ENCODE assay signal across 24 mouse cellular contexts in genomic region chr17:44090916-44091315, GRCm38 (mm10). TPM values are rescaled to one million over a fixed set of nuclear protein-coding genes. Genes with fewer than 3 reads are reported as not detected.
DNase-seq lines count a peak whose midpoint lies in the region; TF ChIP-seq lines count a peak whose summit lies in the region.
"Had no signal": no experiment of that assay in that cellular context is flagged by ENCODE, and none has a peak within 500 bp of the region (broad histone marks: within the 10 kb centered on the region; RNA-seq: fewer than 3 reads in every experiment).

No protein-coding gene starts in this region.

- H3K36me3 ChIP-seq in CH12.LX (replicated peaks in 1 of 2; ENCODE audit: control insufficient read depth in 1 of 2, insufficient read depth in 1 of 2, low read length in 1 of 2) = no peaks in the 10 kb centered on the region
- H3K36me3 ChIP-seq in myocyte (ENCODE audit: control insufficient read depth, insufficient read depth) = no peaks in the 10 kb centered on the region
- H3K36me3 ChIP-seq in midbrain, embryonic 10.5 days = no peaks in the 10 kb centered on the region
- H3K36me3 ChIP-seq in embryonic facial prominence, embryonic 10.5 days (replicated peaks) = no peaks in the 10 kb centered on the region
- H3K36me3 ChIP-seq: G1E; heart, embryonic 13.5 days had no signal

- peak; percentile 63 for TF ChIP-seq EP300 in CH12.LX (IDR thresholded peaks at IDR 0.05; ENCODE audit: low read length)

- H3K9me3 ChIP-seq in CH12.LX (replicated peaks; ENCODE audit: low read length) = no peaks in the 10 kb centered on the region
- H3K9me3 ChIP-seq in midbrain, embryonic 10.5 days (replicated peaks) = no peaks in the 10 kb centered on the region
- no peaks in the 10 kb centered on the region for H3K9me3 ChIP-seq in embryonic facial prominence, embryonic 10.5 days
- H3K9me3 ChIP-seq: heart, embryonic 13.5 days had no signal

- no peak for TF ChIP-seq RAD21 in CH12.LX (IDR thresholded peaks at IDR 0.05; ENCODE audit: low read depth, low read length)

- no peak overlapping the region for H3ac ChIP-seq in myocyte (ENCODE audit: control insufficient read depth, insufficient read length)

- H3K4me2 ChIP-seq in CH12.LX (ENCODE audit: insufficient read depth, low read depth, poor library complexity, severe bottlenecking) (peak overlapping the region; percentile 29; the same call in 1 of the 2 replicates), myocyte (ENCODE audit: low read depth) (no peak overlapping the region)
- H3K4me2 ChIP-seq: heart, embryonic 13.5 days; hindbrain, embryonic 14.5 days had no signal

- no peak for TF ChIP-seq CTCF in CH12.LX (conservative IDR thresholded peaks at IDR 0.05 in 1 of 2, IDR thresholded peaks at IDR 0.05 in 1 of 2; ENCODE audit: low read depth in 2 of 2, low read length in 2 of 2)

- H3K4me1 ChIP-seq in CH12.LX (ENCODE audit: control insufficient read depth in 1 of 2, insufficient read depth in 2 of 2) = peaks cover 9 to 28% of the 10 kb centered on the region in 2 experiments
- H3K4me1 ChIP-seq in midbrain, embryonic 10.5 days = no peaks in the 10 kb centered on the region
- H3K4me1 ChIP-seq in embryonic facial prominence, embryonic 10.5 days = no peaks in the 10 kb centered on the region
- H3K4me1 ChIP-seq: heart, embryonic 13.5 days had no signal

- H3K4me3 ChIP-seq in CH12.LX (replicated peaks in 1 of 3; ENCODE audit: low read depth in 2 of 3, low read length in 2 of 3, poor library complexity in 1 of 3) = no peak overlapping the region
- H3K4me3 ChIP-seq in myocyte = no peak overlapping the region
- H3K4me3 ChIP-seq in midbrain, embryonic 10.5 days = no peak overlapping the region
- no peak overlapping the region for H3K4me3 ChIP-seq in embryonic facial prominence, embryonic 10.5 days
- H3K4me3 ChIP-seq: gastrocnemius, adult 2 months; heart, embryonic 13.5 days had no signal

- in situ Hi-C loops in CH12.LX (cut with MboI; ENCODE audit: low pct_ligation_motif_present, low pct_unique_long_range_greater_than_20kb, low sequenced_read_pairs) = no loop called here

- H3K27ac ChIP-seq in CH12.LX (ENCODE audit: insufficient read depth, low read depth) = no peak overlapping the region
- H3K27ac ChIP-seq in midbrain, embryonic 10.5 days (replicated peaks) = no peak overlapping the region
- H3K27ac ChIP-seq in embryonic facial prominence, embryonic 10.5 days (replicated peaks) = no peak overlapping the region
- H3K27ac ChIP-seq: gastrocnemius, adult 2 months; heart, embryonic 13.5 days; hindbrain, embryonic 14.5 days; hindbrain, postnatal 0 days had no signal

- DNase-seq in adrenal gland, postnatal 14 days = peak; percentile 24
- DNase-seq in adrenal gland, adult 2 months = no peak
- DNase-seq in 3T3-L1 (ENCODE audit: low read depth, low spot score) (peak; percentile 26), CH12.LX (ENCODE audit: extremely low read depth) (peak; percentile 45)
- DNase-seq in layer of hippocampus, adult 9-10 months (ENCODE audit: low spot score) = no peak
- DNase-seq in midbrain, embryonic 10.5 days (ENCODE audit: low spot score) = no peak
- DNase-seq in embryonic facial prominence, embryonic 10.5 days (ENCODE audit: low spot score) = no peak
- DNase-seq: adrenal gland, postnatal 10 days; cerebellum, adult 11 months; cerebellum, adult 8-10 months; cerebellum, postnatal 10 days; cerebellum, postnatal 36 days; embryo, embryonic 11 days; forebrain, postnatal 0 days; gastrocnemius, adult 2 months; gastrocnemius, postnatal 14 days; heart, postnatal 14 days; heart, postnatal 4 days; kidney, adult 11 months had no signal

- dilution Hi-C loops in CH12.LX (cut with MboI; ENCODE audit: extremely low pct_ligation_motif_present, extremely low pct_unique_long_range_greater_than_20kb, low sequenced_read_pairs) = no loop called here

- WGBS in midbrain, embryonic 10.5 days = 73% methylated on average over 2 of the region's 2 CpGs
- WGBS in embryonic facial prominence, embryonic 10.5 days = 69% methylated on average over 2 of the region's 2 CpGs

- H3K9ac ChIP-seq in CH12.LX (ENCODE audit: insufficient read depth, low read depth) = no peak overlapping the region
- H3K9ac ChIP-seq: forebrain, postnatal 0 days; heart, embryonic 13.5 days; hindbrain, embryonic 14.5 days had no signal

- peaks cover 84% of the 10 kb centered on the region for H3K27me3 ChIP-seq in CH12.LX (replicated peaks)
- no peaks in the 10 kb centered on the region for H3K27me3 ChIP-seq in myocyte (ENCODE audit: control insufficient read depth, insufficient read depth, insufficient read length)
- no peaks in the 10 kb centered on the region for H3K27me3 ChIP-seq in midbrain, embryonic 10.5 days (ENCODE audit: low read depth, poor library complexity, severe bottlenecking)
- H3K27me3 ChIP-seq in embryonic facial prominence, embryonic 10.5 days (replicated peaks; ENCODE audit: low read depth, poor library complexity, severe bottlenecking) = no peaks in the 10 kb centered on the region
- H3K27me3 ChIP-seq: heart, embryonic 13.5 days had no signal

- no peaks in the 10 kb centered on the region for H3K79me2 ChIP-seq in CH12.LX (replicated peaks; ENCODE audit: control insufficient read depth, extremely low read depth, insufficient read depth, poor library complexity, severe bottlenecking)
- H3K79me2 ChIP-seq in myocyte (ENCODE audit: control insufficient read depth, insufficient read depth) = no peaks in the 10 kb centered on the region

- TF ChIP-seq POLR2A in CH12.LX (IDR thresholded peaks at IDR 0.05; ENCODE audit: low read depth, low read length) = no peak
- no peak for TF ChIP-seq POLR2A in myocyte (IDR thresholded peaks at IDR 0.05; ENCODE audit: insufficient read length, low read depth)

TF ChIP-seq in CH12.LX, 34 proteins besides CTCF, POLR2A, EP300 and RAD21 (continues in another document):
- TF ChIP-seq JUND (conservative IDR thresholded peaks at IDR 0.05; ENCODE audit: low read depth, low read length) (no peak), TBP (conservative IDR thresholded peaks at IDR 0.05; ENCODE audit: low read depth, low read length) (no peak), HCFC1 (IDR thresholded peaks at IDR 0.05; ENCODE audit: low read depth, low read length) (no peak), MAZ (IDR thresholded peaks at IDR 0.05; ENCODE audit: low read depth, low read length) (no peak), GABPA (IDR thresholded peaks at IDR 0.05; ENCODE audit: insufficient replicate concordance, low read depth, low read length) (no peak), SIN3A (IDR thresholded peaks at IDR 0.05; ENCODE audit: low read length) (no peak), BHLHE40 (IDR thresholded peaks at IDR 0.05; ENCODE audit: low read depth, low read length) (peak; percentile 50), CHD2 (IDR thresholded peaks at IDR 0.05; ENCODE audit: low read length) (no peak), SMC3 (IDR thresholded peaks at IDR 0.05; ENCODE audit: low read depth, low read length) (no peak), UBTF (IDR thresholded peaks at IDR 0.05; ENCODE audit: low read depth, low read length) (no peak), E2F4 (IDR thresholded peaks at IDR 0.05; ENCODE audit: insufficient replicate concordance, low read depth, low read length) (no peak), NRF1 (IDR thresholded peaks at IDR 0.05; ENCODE audit: low read depth, low read length) (no peak), NELFE (IDR thresholded peaks at IDR 0.05; ENCODE audit: low read depth, low read length) (no peak), MXI1 (IDR thresholded peaks at IDR 0.05; ENCODE audit: low read depth, low read length) (no peak)

TF ChIP-seq in myocyte, 11 proteins besides CTCF, POLR2A, EP300 and RAD21:
- TF ChIP-seq CEBPB (IDR thresholded peaks at IDR 0.05; ENCODE audit: insufficient read depth, poor library complexity, severe bottlenecking) (peak; percentile 48; the same call in 1 of the 2 replicates), REST (IDR thresholded peaks at IDR 0.05; ENCODE audit: insufficient read depth, insufficient read length) (no peak)

RNA-seq across cellular contexts. Expression of gene Enpp5, which starts 12.3 kb away (rescaled TPM):
- 22.5 and 23.9 TPM in 2 replicates for total RNA-seq in adrenal gland, postnatal 14 days (2021)
- total RNA-seq in adrenal gland, adult 2 months (2021) = 10 to 100 TPM; 59.2 to 63.9 TPM
- polyA plus RNA-seq in adrenal gland, adult 2 months (2012; rRNA removed) = 8.6 and 9.2 TPM in 2 replicates
- total RNA-seq in CH12.LX (2012; rRNA removed) (not detected in 2 replicates), CH12.LX (2014; rRNA removed) (not detected in 2 replicates)
- polyA plus RNA-seq in CH12.LX (2012; ENCODE audit: insufficient read length, low read depth) (not detected in 2 replicates), myocyte (2012; fragmentation: generic; extraction: Trizol) (0.34 TPM)
- 7.0 and 13.0 TPM in 2 replicates for polyA plus RNA-seq in midbrain, embryonic 10.5 days (2016; fragmentation: Nextera tagmentation; extraction: Ambion mirVana)
- 6.1 and 6.5 TPM in 2 replicates for polyA plus RNA-seq in embryonic facial prominence, embryonic 10.5 days (2016; fragmentation: Nextera tagmentation; extraction: Ambion mirVana)
- polyA plus RNA-seq: G1E had no signal

RNA-seq across cellular contexts. Expression of gene Enpp4, which starts 14.7 kb away (rescaled TPM):
- total RNA-seq in adrenal gland, postnatal 14 days (2021) = 9.2 and 10.7 TPM in 2 replicates
- total RNA-seq in adrenal gland, adult 2 months (2021) = 10 to 100 TPM; 10.2 to 12.9 TPM
- polyA plus RNA-seq in adrenal gland, adult 2 months (2012; rRNA removed) = 1.5 and 1.8 TPM in 2 replicates
- 0.17 and 0.34 TPM in 2 replicates for total RNA-seq in CH12.LX (2012; rRNA removed)
- total RNA-seq in CH12.LX (2014; rRNA removed) = 0.16 and 0.28 TPM in 2 replicates
- polyA plus RNA-seq in CH12.LX (2012; ENCODE audit: insufficient read length, low read depth) = 0.11 TPM in 2 replicates
- 2.9 TPM for polyA plus RNA-seq in myocyte (2012; fragmentation: generic; extraction: Trizol)
- polyA plus RNA-seq in midbrain, embryonic 10.5 days (2016; fragmentation: Nextera tagmentation; extraction: Ambion mirVana) = 2.4 and 3.5 TPM in 2 replicates
- polyA plus RNA-seq in embryonic facial prominence, embryonic 10.5 days (2016; fragmentation: Nextera tagmentation; extraction: Ambion mirVana) = 2.2 and 3.1 TPM in 2 replicates
- polyA plus RNA-seq: G1E had no signal

Comparison
In these comparisons a context has a peak if more than half of its experiments do, and no peak if none do; other contexts are left out.
1. DNase-seq: peak in adrenal gland, postnatal 14 days (single experiment), 3T3-L1 (single experiment) and CH12.LX (single experiment); none in adrenal gland, adult 2 months (single experiment), layer of hippocampus, adult 9-10 months (single experiment), midbrain, embryonic 10.5 days (single experiment) and embryonic facial prominence, embryonic 10.5 days (single experiment).